Mouse (Mus musculus) frontal cortex, postnatal 10 days (tissue): Measurements from ENCODE around the gene Arhgap45.
"Not testable (repeated sequence)": the region's sequence is repeated elsewhere in the genome, so short reads cannot be mapped to it uniquely, and the experiment has no call there.

Source experiments
- DNase-seq, 2 experiments: peaks; one replicate each; pipeline ENCODE4 v3.0.0; 2022; ENCODE audit warnings: low spot score in 2 of 2, mixed read lengths in 1 of 2

Gene Arhgap45

GRCm38 (mm10) chr10:80033511-80034391, 17.3 kb downstream of the Arhgap45 start:
- DNase-seq: no peak

GRCm38 (mm10) chr10:80035148-80035547, 18.7 kb downstream of the Arhgap45 start:
- DNase-seq: no peak

- DNase-seq: no peak
Measured at GRCm38 (mm10) chr10:80035686-80036085, 19.2 kb downstream of the Arhgap45 start.

GRCm38 (mm10) chr10:80036832-80037231, 20.4 kb downstream of the Arhgap45 start:
- no peak for DNase-seq

- peak; percentile 97 to 98 for DNase-seq
Measured at GRCm38 (mm10) chr10:80039559-80039979, 23.1 kb downstream of the Arhgap45 start, which contains the start of gene Polr2e. Gene Polr2e (minus strand): TSS chr10:80039795.

- DNase-seq: not testable (repeated sequence)
Measured at GRCm38 (mm10) chr10:80041409-80042060, 25.1 kb downstream of the Arhgap45 start.

- no peak for DNase-seq
Measured at GRCm38 (mm10) chr10:80044087-80044486, 27.6 kb downstream of the Arhgap45 start.

- DNase-seq: not testable (repeated sequence)
Measured at GRCm38 (mm10) chr10:80045364-80045763, 28.9 kb downstream of the Arhgap45 start.

GRCm38 (mm10) chr10:80045766-80046165, 29.3 kb downstream of the Arhgap45 start:
- no peak for DNase-seq

GRCm38 (mm10) chr10:80047041-80047565, 30.6 kb downstream of the Arhgap45 start, which contains the start of gene Gpx4:
Gene Gpx4 (plus strand): TSS chr10:80047166.
- no peak for DNase-seq

GRCm38 (mm10) chr10:80048396-80048795, 31.9 kb downstream of the Arhgap45 start:
- no peak for DNase-seq

- DNase-seq: no peak
Measured at GRCm38 (mm10) chr10:80048834-80049233, 32.4 kb downstream of the Arhgap45 start.

GRCm38 (mm10) chr10:80050244-80050643, 33.8 kb downstream of the Arhgap45 start:
- DNase-seq: no peak

GRCm38 (mm10) chr10:80050885-80051617, 34.6 kb downstream of the Arhgap45 start:
- no peak for DNase-seq

- DNase-seq: no peak
Measured at GRCm38 (mm10) chr10:80051618-80052373, 35.3 kb downstream of the Arhgap45 start.

- no peak for DNase-seq
Measured at GRCm38 (mm10) chr10:80052374-80052764, 35.9 kb downstream of the Arhgap45 start.

GRCm38 (mm10) chr10:80053259-80053780, 36.9 kb downstream of the Arhgap45 start:
- DNase-seq: peak; percentile 99 to 100

GRCm38 (mm10) chr10:80053831-80054815, 37.7 kb downstream of the Arhgap45 start:
- peak in 1 of 2 experiments; percentile 64 for DNase-seq

- DNase-seq: not testable (repeated sequence)
Measured at GRCm38 (mm10) chr10:80054911-80055310, 38.5 kb downstream of the Arhgap45 start.
